Mouse (Mus musculus) thymus, adult 2 months (tissue): ENCODE measurements around the gene Adarb2.

Source experiments
- CTCF ChIP-seq: fragments of 200-500 bp; IDR thresholded peaks from 2 replicates; pipeline ENCODE4 v1.5.1; 2012; ENCODE audit warnings: mild to moderate bottlenecking, control low read depth, low read length, moderate library complexity, borderline replicate concordance; ENCODE audit not compliant: control insufficient read depth, poor library complexity, insufficient read depth; ENCODE audit errors: extremely low read depth
- POLR2A ChIP-seq: fragments of 200-500 bp; IDR thresholded peaks from 2 replicates; pipeline ENCODE4 v1.6.1; 2012; ENCODE audit warnings: mild to moderate bottlenecking, low read length, control low read depth, moderate library complexity; ENCODE audit not compliant: control insufficient read depth, poor library complexity, insufficient read depth; ENCODE audit errors: extremely low read depth

- TF ChIP-seq CTCF = no peak
- TF ChIP-seq POLR2A = no peak
Observed at GRCm38 (mm10) chr13:8478731-8479130, 276.1 kb downstream of the Adarb2 start.
